Mouse (Mus musculus): ENCODE results near the gene Slc12a8.

DNA sequence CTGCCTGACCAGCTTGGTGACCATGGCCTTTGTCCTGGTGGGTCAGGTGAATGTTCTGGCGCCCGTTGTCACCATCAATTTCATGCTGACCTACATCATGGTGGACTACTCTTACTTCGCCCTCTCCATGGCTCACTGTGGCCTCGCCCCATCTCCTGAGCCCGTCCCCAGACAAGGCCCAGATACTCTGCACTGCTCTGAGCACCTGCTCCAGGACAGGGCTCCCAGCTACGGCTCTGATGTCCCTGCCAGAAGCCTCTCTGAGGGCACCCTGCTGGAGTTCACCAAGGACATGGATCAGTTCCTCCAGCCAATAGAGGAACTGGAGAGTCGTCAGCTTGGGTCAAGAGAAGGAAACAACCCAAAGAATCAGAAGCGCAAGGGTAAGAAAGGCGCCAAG is 107.5 kb downstream of the Slc12a8 start:
- TF ChIP-seq CTCF (IDR thresholded peaks at IDR 0.05; ENCODE audit: low read depth, low read length) (no peak), POLR2A (IDR thresholded peaks at IDR 0.05; ENCODE audit: insufficient read depth, low read length) (no peak), EP300 (IDR thresholded peaks at IDR 0.05; ENCODE audit: insufficient read depth, low read depth, low read length) (no peak)

All from ES-Bruce4 (cell line).